27 mouse cellular contexts compared by ENCODE assay signal in genomic region chr4:133119579-133119978, GRCm38 (mm10). TPM values are rescaled to one million over a fixed set of nuclear protein-coding genes. Genes with fewer than 3 reads are reported as not detected.
DNase-seq lines count a peak whose midpoint lies in the region; ATAC-seq and TF ChIP-seq lines count a peak whose summit lies in the region.
"Had no signal": no experiment of that assay in that cellular context is flagged by ENCODE, and none has a peak within 500 bp of the region (broad histone marks: within the 10 kb centered on the region; RNA-seq: fewer than 3 reads in every experiment).

No protein-coding gene starts in this region.

- intact Hi-C loops in heart, adult 2 months (cut with DNase I) = no loop called here
- intact Hi-C loops in heart, postnatal 14 days (cut with DNase I) = loop anchor here (5.0 to 10.0 kb wide), 2 partner anchors 62 to 105 kb away; partner anchors contain the start of gene Ahdc1
- intact Hi-C loops in left cerebral cortex, postnatal 36 days (cut with DNase I) = loop anchor here (10.0 kb wide), 1 partner anchor 175 kb away; no protein-coding TSS in a partner anchor

- no peaks in the 10 kb centered on the region for H3K27me3 ChIP-seq in heart, adult 2 months (ENCODE audit: control insufficient read depth, insufficient read depth, low read length)
- no peaks in the 10 kb centered on the region for H3K27me3 ChIP-seq in lung, embryonic 15.5 days
- no peaks in the 10 kb centered on the region for H3K27me3 ChIP-seq in ES-Bruce4 (ENCODE audit: control insufficient read depth, insufficient read depth, low read length, poor library complexity, severe bottlenecking)
- H3K27me3 ChIP-seq: embryonic facial prominence, embryonic 12.5 days; heart, embryonic 13.5 days; hindbrain, embryonic 13.5 days; midbrain, embryonic 13.5 days had no signal

- H3K9me3 ChIP-seq in lung, embryonic 15.5 days = no peaks in the 10 kb centered on the region
- peaks cover 7% of the 10 kb centered on the region; the same call in 1 of the 2 replicates for H3K9me3 ChIP-seq in ES-Bruce4 (replicated peaks; ENCODE audit: control insufficient read depth, insufficient read depth, low read length, poor library complexity, severe bottlenecking)
- H3K9me3 ChIP-seq: embryonic facial prominence, embryonic 12.5 days; hindbrain, embryonic 13.5 days; midbrain, embryonic 13.5 days had no signal

- H3K4me1 ChIP-seq in heart, adult 2 months (ENCODE audit: control insufficient read depth, insufficient read depth, low read length) = peaks cover 20% of the 10 kb centered on the region
- H3K4me1 ChIP-seq in lung, embryonic 15.5 days = peaks cover 47% of the 10 kb centered on the region
- peaks cover 21% of the 10 kb centered on the region for H3K4me1 ChIP-seq in ES-Bruce4 (ENCODE audit: control insufficient read depth, insufficient read depth, low read length)

- H3K4me3 ChIP-seq in heart, adult 2 months = no peak overlapping the region
- H3K4me3 ChIP-seq in lung, embryonic 15.5 days = no peak overlapping the region
- no peak overlapping the region for H3K4me3 ChIP-seq in ES-Bruce4 (ENCODE audit: low read depth, low read length)
- H3K4me3 ChIP-seq: embryonic facial prominence, embryonic 12.5 days; heart, embryonic 13.5 days; hindbrain, embryonic 13.5 days; left cerebral cortex, adult 2 months; midbrain, embryonic 13.5 days had no signal

- peaks cover 2% of the 10 kb centered on the region; the same call in 1 of the 2 replicates for H3K36me3 ChIP-seq in heart, adult 2 months (ENCODE audit: control insufficient read depth, insufficient read depth, low read length)
- H3K36me3 ChIP-seq in lung, embryonic 15.5 days = no peaks in the 10 kb centered on the region
- no peaks in the 10 kb centered on the region for H3K36me3 ChIP-seq in ES-Bruce4 (ENCODE audit: control insufficient read depth, insufficient read depth, low read length, poor library complexity, severe bottlenecking)
- H3K36me3 ChIP-seq: embryonic facial prominence, embryonic 12.5 days; heart, embryonic 13.5 days; hindbrain, embryonic 13.5 days; midbrain, embryonic 13.5 days had no signal

- H3K27ac ChIP-seq in heart, adult 2 months = peak overlapping the region; percentile 6; the same call in 1 of the 2 replicates
- H3K27ac ChIP-seq in lung, embryonic 15.5 days = 0 out of 2 replicates have a peak overlapping the region, but pooled peaks have one; percentile 99
- H3K27ac ChIP-seq in ES-Bruce4 (ENCODE audit: insufficient read depth, low read length) = peak overlapping the region; percentile 95
- H3K27ac ChIP-seq: embryonic facial prominence, embryonic 12.5 days; hindbrain, embryonic 13.5 days; midbrain, embryonic 13.5 days had no signal

- DNase-seq in heart, adult 2 months = no peak
- no peak for DNase-seq in heart, postnatal 14 days
- no peak for DNase-seq in lung, postnatal 36 days
- DNase-seq in ZHBTc4 (ENCODE audit: low read depth, low spot score) = peak; percentile 57
- DNase-seq in left cerebral cortex, postnatal 36 days (ENCODE audit: low spot score in 2 of 2) = no peak
- no peak for DNase-seq in layer of hippocampus, adult 11-12 months (ENCODE audit: low spot score)
- DNase-seq: adrenal gland, postnatal 36 days; cerebellum, adult 11 months; cerebellum, postnatal 14 days; gastrocnemius, postnatal 14 days; heart, postnatal 36 days; kidney, adult 11 months; kidney, postnatal 36 days; left cerebral cortex, postnatal 4 days; lung, postnatal 10 days; right cerebral cortex, postnatal 14 days; spleen, adult 18-20 months; thymus, adult 2 months; thymus, postnatal 4 days had no signal

- H3K9ac ChIP-seq in heart, adult 2 months (ENCODE audit: low read depth, low read length) = no peak overlapping the region
- no peak overlapping the region for H3K9ac ChIP-seq in lung, embryonic 15.5 days
- H3K9ac ChIP-seq in ES-Bruce4 (ENCODE audit: low read depth, poor library complexity, severe bottlenecking) = 0 out of 2 replicates have a peak overlapping the region, but pooled peaks have one; percentile 27
- H3K9ac ChIP-seq: embryonic facial prominence, embryonic 12.5 days; heart, embryonic 13.5 days; hindbrain, embryonic 13.5 days; midbrain, embryonic 13.5 days had no signal

- ATAC-seq in lung, embryonic 15.5 days (ENCODE audit: borderline replicate concordance, extremely low read depth, low FRiP score, low TSS enrichment) = no peak
- ATAC-seq: forebrain, embryonic 14.5 days; midbrain, embryonic 13.5 days had no signal

- H3K79me2 ChIP-seq in heart, adult 2 months (replicated peaks; ENCODE audit: control insufficient read depth, insufficient read depth, low read length) = no peaks in the 10 kb centered on the region

- TF ChIP-seq POLR2A in heart, adult 2 months (IDR thresholded peaks at IDR 0.05; ENCODE audit: insufficient read depth, low read depth, low read length) = no peak
- TF ChIP-seq POLR2A in ES-Bruce4 (IDR thresholded peaks at IDR 0.05; ENCODE audit: insufficient read depth, low read length) = no peak

- 88% methylated on average over 6 of the region's 6 CpGs for WGBS in heart, adult 2 months
- 86% methylated on average over 6 of the region's 6 CpGs for WGBS in lung, embryonic 15.5 days

- no peak overlapping the region for H3K4me2 ChIP-seq in lung, embryonic 15.5 days
- H3K4me2 ChIP-seq: embryonic facial prominence, embryonic 12.5 days; heart, embryonic 13.5 days; hindbrain, embryonic 13.5 days; midbrain, embryonic 13.5 days had no signal

- TF ChIP-seq EP300 in heart, adult 2 months (IDR thresholded peaks at IDR 0.05; ENCODE audit: insufficient read depth, low read depth, low read length) = no peak
- TF ChIP-seq EP300 in ES-Bruce4 (IDR thresholded peaks at IDR 0.05; ENCODE audit: insufficient read depth, low read depth, low read length) = no peak

- TF ChIP-seq CTCF in heart, adult 2 months (IDR thresholded peaks at IDR 0.05) = no peak
- TF ChIP-seq CTCF in ES-Bruce4 (IDR thresholded peaks at IDR 0.05; ENCODE audit: low read depth, low read length) = no peak

RNA-seq across cellular contexts. Expression of gene Wasf2, which starts 10.7 kb away (rescaled TPM):
- total RNA-seq in heart, adult 2 months (2021) = 10 to 100 TPM; 77.5 to 83.8 TPM
- polyA plus RNA-seq in heart, adult 2 months (2012; rRNA removed) = 34.6 and 39.7 TPM in 2 replicates
- 100 to 1,000 TPM; 133 to 135 TPM for total RNA-seq in heart, postnatal 14 days (2021)
- polyA plus RNA-seq in lung, embryonic 15.5 days (2015; fragmentation: Nextera tagmentation; extraction: Ambion mirVana) = 120 and 136 TPM in 2 replicates
- polyA plus RNA-seq in ES-Bruce4 (2011; ENCODE audit: insufficient read depth, insufficient read length, low read depth, missing spikeins) = 102 and 103 TPM in 2 replicates
- total RNA-seq in left cerebral cortex, postnatal 36 days (2021) = 10 to 100 TPM; 21.5 to 30.3 TPM

Comparison
In these comparisons a context has a peak if more than half of its experiments do, and no peak if none do; other contexts are left out.
1. H3K27ac ChIP-seq: peak in every context shown above with its lines; median percentile 99 in lung, embryonic 15.5 days; 95 in ES-Bruce4; 6 in heart, adult 2 months.